Mouse (Mus musculus) cerebellum, postnatal 25 days (tissue): ENCODE measurements around the gene Sstr3.

Experiments used
- DNase-seq, 2 experiments: peaks; one replicate each; pipeline ENCODE4 v3.0.0; 2021; ENCODE audit warnings: mixed read lengths in 2 of 2

Sstr3 gene

GRCm38 (mm10) chr15:78502437-78503132 lies 41.9 kb downstream of the Sstr3 start:
- no peak for DNase-seq

GRCm38 (mm10) chr15:78494968-78495406 lies 49.5 kb downstream of the Sstr3 start, which contains the start of gene Il2rb:
Il2rb (minus strand) TSS chr15:78495271.
- DNase-seq = no peak

DNA sequence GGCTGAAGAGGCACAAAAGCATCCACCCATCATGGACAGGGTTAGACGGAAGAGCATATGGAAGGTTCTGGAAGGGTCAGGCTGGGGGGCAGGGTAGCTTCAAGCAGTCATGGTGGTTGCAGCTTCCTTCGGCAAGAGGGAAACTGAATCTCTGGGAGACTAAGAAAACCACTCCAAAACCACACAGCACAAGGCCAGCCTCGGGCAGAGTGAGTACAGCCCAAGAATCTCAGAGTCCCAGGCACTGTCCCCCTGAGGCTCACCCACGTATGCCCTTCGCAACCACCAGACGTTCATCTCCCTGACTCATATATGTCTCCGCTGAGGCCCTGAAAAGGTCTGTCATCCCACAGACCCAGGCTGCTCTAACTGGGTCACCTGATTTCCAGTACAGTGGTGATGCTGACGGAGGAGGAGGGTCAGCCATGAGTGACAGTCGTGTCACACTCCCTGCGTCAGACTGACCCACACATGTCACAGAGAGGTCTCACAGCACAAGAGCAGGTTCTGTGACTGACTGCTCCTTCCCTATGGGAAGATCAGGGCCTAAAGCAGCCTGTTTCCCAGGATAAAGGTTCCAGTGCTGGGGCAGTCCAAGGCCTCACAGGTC lies 51.0 kb downstream of the Sstr3 start:
- DNase-seq = no peak

GRCm38 (mm10) chr15:78491301-78491700 lies 53.2 kb downstream of the Sstr3 start:
- DNase-seq = peak; percentile 47 to 56

- no peak for DNase-seq
These were observed 54.6 kb downstream of the Sstr3 start for GRCm38 (mm10) chr15:78489906-78490305.

GRCm38 (mm10) chr15:78489248-78489647 lies 55.2 kb downstream of the Sstr3 start:
- DNase-seq = peak; percentile 63 to 66

DNA sequence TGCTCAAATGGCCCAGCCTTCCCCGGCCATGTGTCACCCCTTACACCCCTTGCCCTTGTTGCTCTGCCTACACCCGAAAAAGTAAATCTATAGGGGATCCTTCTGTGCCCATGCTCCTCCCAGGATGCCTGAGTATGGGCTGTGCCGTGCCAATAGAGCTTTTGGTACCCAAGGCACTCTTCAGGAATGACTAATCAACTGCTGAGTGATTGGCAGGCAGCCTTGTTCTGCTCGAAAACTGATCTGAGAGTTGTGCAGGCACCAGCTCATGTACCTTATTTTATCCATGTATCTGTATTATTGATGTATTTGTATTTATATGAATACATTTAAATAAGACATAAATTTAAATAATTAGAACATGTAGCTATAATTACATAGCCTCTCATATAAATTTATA lies 57.4 kb downstream of the Sstr3 start:
- peak in 1 of 2 experiments; percentile 59 for DNase-seq
